Mouse (Mus musculus) hindbrain, embryonic 14.5 days (tissue): ENCODE data around the gene Notch2. TPM values are rescaled to one million over a fixed set of nuclear protein-coding genes. Genes with fewer than 3 reads are reported as not detected.

Source experiments
- ATAC-seq: fragments of 200-750 bp; cut with Nextera tagmentation; 2 replicates; pipeline ENCODE4 v1.8.0; 2017; ENCODE audit warnings: moderate number of reproducible peaks, mild to moderate bottlenecking, moderate TSS enrichment, moderate library complexity; ENCODE audit not compliant: low FRiP score
- DNase-seq: peaks from one replicate; pipeline ENCODE4 v3.0.0-alpha.2; 2015; ENCODE audit warnings: low spot score
- H3K27ac ChIP-seq: fragments of 300-500 bp; sonication (generic); 2 replicates; pipeline ENCODE4 v1.5.1; 2014; ENCODE audit warnings: mild to moderate bottlenecking, moderate library complexity
- H3K27me3 ChIP-seq: fragments of 300-500 bp; sonication (generic); 2 replicates; pipeline ENCODE4 v1.6.1; 2014; ENCODE audit warnings: mild to moderate bottlenecking, low read length, mixed read lengths; ENCODE audit not compliant: control insufficient read depth, insufficient read depth
- H3K36me3 ChIP-seq: fragments of 300-500 bp; sonication (generic); replicated peaks from 2 replicates; pipeline ENCODE4 v1.6.1; 2014; ENCODE audit not compliant: control insufficient read depth, insufficient read depth
- H3K4me1 ChIP-seq: fragments of 300-500 bp; sonication (generic); replicated peaks from 2 replicates; pipeline ENCODE4 v1.6.1; 2014; ENCODE audit warnings: antibody characterized with exemption, low read length, mixed read lengths; ENCODE audit not compliant: control insufficient read depth, insufficient read depth
- H3K4me2 ChIP-seq: fragments of 300-500 bp; sonication (generic); replicated peaks from 2 replicates; pipeline ENCODE4 v1.6.1; 2014; ENCODE audit warnings: mild to moderate bottlenecking, moderate library complexity
- H3K4me3 ChIP-seq: fragments of 300-500 bp; sonication (generic); replicated peaks from 2 replicates; pipeline ENCODE4 v1.5.1; 2014; ENCODE audit warnings: mild to moderate bottlenecking, low read length
- H3K9ac ChIP-seq: fragments of 300-500 bp; sonication (generic); 2 replicates; pipeline ENCODE4 v1.6.1; 2014
- H3K9me3 ChIP-seq: fragments of 300-500 bp; sonication (generic); 2 replicates; pipeline ENCODE4 v1.6.1; 2016; ENCODE audit warnings: low read length; ENCODE audit not compliant: control insufficient read depth
- WGBS: fragments of 180-500 bp; shearing (Covaris S2); extraction: QIAGEN DNeasy Blood & Tissue Kit; methylation state at CpG from one replicate; pipeline ENCODE4 v1.1.7; 2014; 5-methylcytosine and 5-hydroxymethylcytosine counted together
- polyA plus RNA-seq: library from polyadenylated mRNA; unstranded; fragments of >200 nt; fragmentation: Nextera tagmentation; extraction: Ambion mirVana; gene quantifications from 2 replicates; pipeline ENCODE4 v1.2.1, GENCODE M21; 2014

The Notch2 gene
- polyA plus RNA-seq, 1 experiment from 2014 or later: 15.2 TPM

DNA sequence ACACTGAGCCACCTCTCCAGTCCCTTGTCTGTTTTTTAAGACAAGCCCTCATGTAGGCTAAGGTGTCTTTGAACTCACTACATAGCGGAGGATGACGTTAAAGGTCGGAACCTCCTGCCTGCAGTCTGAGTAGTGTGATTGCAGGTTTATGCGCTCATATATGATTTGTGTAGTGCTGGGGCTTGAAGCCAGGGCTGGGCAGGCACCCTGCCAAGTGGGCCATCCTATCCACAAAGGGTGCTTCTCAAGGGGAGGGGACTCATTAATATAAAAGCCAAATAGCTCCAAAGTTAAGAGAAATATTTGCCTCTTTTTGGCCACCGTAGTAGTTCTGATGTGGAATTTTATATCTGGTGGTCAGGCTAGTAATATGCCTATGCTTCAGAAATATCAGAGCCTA lies 22.8 kb upstream of the Notch2 start:
- H3K4me1 ChIP-seq: no peaks in the 10 kb centered on the region
- no peak overlapping the region for H3K9ac ChIP-seq
- DNase-seq: no peak
- 97% methylated on average over 5 of the region's 5 CpGs for WGBS
- H3K4me3 ChIP-seq: no peak overlapping the region
- H3K4me2 ChIP-seq: no peak overlapping the region
- no peak overlapping the region for H3K27ac ChIP-seq
- H3K27me3 ChIP-seq: no peaks in the 10 kb centered on the region
- no peaks in the 10 kb centered on the region for H3K36me3 ChIP-seq
- ATAC-seq: no peak
- H3K9me3 ChIP-seq: no peaks in the 10 kb centered on the region

DNA sequence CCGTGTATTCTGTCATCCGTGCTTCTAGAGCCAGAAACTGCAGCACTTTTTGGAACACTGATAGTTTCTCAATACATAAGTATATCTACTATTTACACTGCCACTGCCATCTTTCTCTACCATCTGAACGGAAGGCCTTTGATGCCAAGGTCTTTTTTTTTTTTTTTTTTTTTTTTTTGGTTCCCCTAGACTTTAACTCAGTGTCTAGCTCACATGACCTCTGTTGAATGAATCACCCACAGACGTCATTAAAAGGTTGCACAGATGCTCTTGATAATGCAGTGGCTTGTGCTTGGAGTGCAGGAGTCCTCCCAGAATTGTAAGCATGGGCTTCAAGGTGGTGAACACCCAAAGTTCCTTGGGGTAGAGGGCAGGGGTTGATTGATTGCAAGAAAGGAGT lies 21.0 kb upstream of the Notch2 start:
- H3K36me3 ChIP-seq: no peaks in the 10 kb centered on the region
- WGBS: 77% methylated on average over 4 of the region's 4 CpGs
- H3K27ac ChIP-seq: no peak overlapping the region
- no peaks in the 10 kb centered on the region for H3K27me3 ChIP-seq
- H3K4me2 ChIP-seq: no peak overlapping the region
- no peaks in the 10 kb centered on the region for H3K9me3 ChIP-seq
- DNase-seq: no peak
- no peaks in the 10 kb centered on the region for H3K4me1 ChIP-seq
- no peak overlapping the region for H3K9ac ChIP-seq
- no peak for ATAC-seq
- H3K4me3 ChIP-seq: no peak overlapping the region

DNA sequence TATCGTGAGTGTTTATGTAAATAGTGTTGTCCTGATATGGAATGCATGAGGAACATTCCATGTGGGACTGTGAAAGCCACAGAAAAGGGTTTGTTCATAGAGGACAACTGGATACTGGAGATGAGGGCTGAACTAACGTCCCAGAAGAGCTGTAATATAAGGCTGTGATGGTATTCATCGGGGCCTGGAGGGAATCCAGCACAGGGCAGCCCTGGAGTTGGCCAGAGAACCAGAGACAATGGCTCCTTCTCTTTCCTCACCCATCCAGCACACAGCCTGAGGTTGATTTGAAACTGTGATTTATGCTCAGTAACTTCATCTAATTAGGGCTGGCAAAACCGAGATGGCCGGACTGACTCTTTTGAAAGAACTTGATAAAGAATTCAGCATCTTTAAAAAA lies 20.1 kb upstream of the Notch2 start:
- no peaks in the 10 kb centered on the region for H3K9me3 ChIP-seq
- H3K9ac ChIP-seq: no peak overlapping the region
- ATAC-seq: no peak
- H3K36me3 ChIP-seq: no peaks in the 10 kb centered on the region
- H3K4me2 ChIP-seq: no peak overlapping the region
- no peak overlapping the region for H3K27ac ChIP-seq
- no peak overlapping the region for H3K4me3 ChIP-seq
- no peaks in the 10 kb centered on the region for H3K27me3 ChIP-seq
- 69% methylated on average over 5 of the region's 5 CpGs for WGBS
- H3K4me1 ChIP-seq: no peaks in the 10 kb centered on the region
- DNase-seq: no peak

DNA sequence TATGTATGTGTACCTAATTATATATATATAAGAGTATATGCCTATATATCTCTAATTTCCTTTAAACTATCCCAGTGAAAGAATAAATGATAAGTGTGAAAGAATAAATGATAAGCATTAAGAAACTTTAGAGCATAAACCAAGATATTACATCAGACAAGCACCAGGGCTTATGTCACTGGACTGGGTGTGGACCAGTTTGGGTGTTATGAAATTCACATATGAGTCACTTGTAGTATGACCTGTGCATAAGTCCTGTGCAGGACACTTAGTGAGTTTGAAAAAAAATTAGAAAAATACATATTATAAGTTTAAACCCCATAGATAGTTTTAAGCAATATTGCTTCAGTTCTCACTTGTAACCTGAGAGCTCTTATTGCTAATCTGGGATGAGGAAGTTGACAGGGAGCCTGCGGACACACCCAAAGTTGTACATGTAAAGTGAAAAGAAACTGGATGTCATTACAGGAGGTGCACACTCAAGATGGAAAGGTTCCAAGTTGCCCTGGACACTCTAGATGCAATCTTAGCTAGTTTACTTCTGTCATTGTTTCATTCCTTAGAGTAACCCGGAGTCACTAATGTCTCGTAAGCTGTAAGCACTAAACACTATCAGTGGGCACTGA lies 19.3 kb upstream of the Notch2 start:
- ATAC-seq (no peak), DNase-seq (no peak)
- Histone ChIP-seq H3K27ac (no peak overlapping the region), H3K9ac (no peak overlapping the region), H3K4me2 (no peak overlapping the region), H3K9me3 (no peaks in the 10 kb centered on the region), H3K36me3 (no peaks in the 10 kb centered on the region), H3K27me3 (no peaks in the 10 kb centered on the region), H3K4me3 (no peak overlapping the region), H3K4me1 (no peaks in the 10 kb centered on the region)
- 90% methylated on average over 3 of the region's 3 CpGs for WGBS

DNA sequence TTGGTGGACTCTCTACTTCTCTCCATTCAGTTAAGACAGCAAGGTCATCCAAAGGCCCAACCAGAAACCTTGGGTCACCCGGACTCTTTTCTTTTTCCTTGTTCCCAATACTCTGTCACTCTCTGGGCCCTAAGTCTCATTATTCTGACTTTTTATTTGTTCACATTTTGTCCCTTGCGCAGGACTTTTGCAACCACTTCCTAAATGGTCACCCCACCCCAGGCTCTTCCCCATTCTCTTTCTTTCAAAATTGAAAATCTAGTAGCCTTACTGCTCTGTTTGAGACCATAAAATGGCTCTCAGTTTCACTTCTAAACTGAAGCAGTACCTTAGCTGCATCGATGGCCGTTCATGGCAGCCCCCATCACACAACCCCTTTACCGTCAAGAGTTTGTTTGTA lies 18.5 kb upstream of the Notch2 start:
- H3K27ac ChIP-seq: no peak overlapping the region
- no peak overlapping the region for H3K4me3 ChIP-seq
- DNase-seq (no peak), ATAC-seq (no peak)
- no peak overlapping the region for H3K4me2 ChIP-seq
- no peaks in the 10 kb centered on the region for H3K27me3 ChIP-seq
- no peaks in the 10 kb centered on the region for H3K4me1 ChIP-seq
- H3K36me3 ChIP-seq: no peaks in the 10 kb centered on the region
- WGBS: 91% methylated on average over 5 of the region's 5 CpGs
- H3K9me3 ChIP-seq: no peaks in the 10 kb centered on the region
- H3K9ac ChIP-seq: no peak overlapping the region

DNA sequence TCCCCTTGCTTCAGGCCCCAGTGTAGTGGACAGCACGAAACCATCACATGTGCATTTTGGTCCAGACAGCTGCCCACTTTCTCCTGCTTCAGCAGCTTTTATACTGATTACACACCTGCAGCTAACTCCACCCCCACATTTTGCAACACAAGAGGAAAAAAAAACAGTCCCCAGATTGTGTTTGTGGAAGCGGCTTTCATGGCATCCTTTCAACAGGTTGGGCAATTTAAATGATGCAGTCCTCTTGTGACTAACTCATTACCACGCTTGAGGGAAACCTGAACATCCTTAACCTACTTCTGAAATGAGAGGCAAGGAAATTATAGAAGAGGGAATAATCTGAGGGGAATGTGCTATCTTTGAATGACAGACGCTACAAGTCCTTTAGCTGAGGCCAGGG lies 15.0 kb upstream of the Notch2 start:
- Histone ChIP-seq H3K27ac (no peak overlapping the region), H3K4me3 (no peak overlapping the region), H3K27me3 (no peaks in the 10 kb centered on the region), H3K9me3 (no peaks in the 10 kb centered on the region), H3K4me1 (no peaks in the 10 kb centered on the region), H3K36me3 (no peaks in the 10 kb centered on the region), H3K4me2 (no peak overlapping the region), H3K9ac (no peak overlapping the region)
- WGBS: 75% methylated on average over 4 of the region's 4 CpGs
- ATAC-seq: no peak
- DNase-seq: no peak

DNA sequence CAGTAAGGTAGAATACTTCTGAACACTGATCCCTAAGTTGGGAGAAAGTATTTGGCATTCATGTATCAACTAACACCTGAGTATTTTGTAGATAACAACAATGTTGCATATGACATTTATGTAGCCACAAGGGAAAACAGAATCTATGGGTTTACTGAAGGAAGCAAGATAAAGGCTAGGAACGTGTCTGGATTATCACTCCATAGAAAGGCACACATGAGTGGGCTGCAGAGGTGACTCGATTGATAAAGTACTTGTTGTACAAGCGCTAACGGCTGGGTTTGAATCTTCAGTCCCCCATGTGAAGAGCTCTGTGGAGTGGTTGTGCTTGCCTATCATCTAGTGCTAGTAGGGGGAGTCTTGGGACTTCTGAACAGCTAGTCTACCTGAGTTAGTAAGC lies 9.8 kb upstream of the Notch2 start:
- Histone ChIP-seq H3K9ac (no peak overlapping the region), H3K36me3 (no peaks in the 10 kb centered on the region), H3K27ac (no peak overlapping the region), H3K4me3 (no peak overlapping the region), H3K9me3 (no peaks in the 10 kb centered on the region), H3K4me2 (no peak overlapping the region), H3K4me1 (no peaks in the 10 kb centered on the region), H3K27me3 (no peaks in the 10 kb centered on the region)
- ATAC-seq (no peak), DNase-seq (no peak)
- 90% methylated on average over 4 of the region's 4 CpGs for WGBS

DNA sequence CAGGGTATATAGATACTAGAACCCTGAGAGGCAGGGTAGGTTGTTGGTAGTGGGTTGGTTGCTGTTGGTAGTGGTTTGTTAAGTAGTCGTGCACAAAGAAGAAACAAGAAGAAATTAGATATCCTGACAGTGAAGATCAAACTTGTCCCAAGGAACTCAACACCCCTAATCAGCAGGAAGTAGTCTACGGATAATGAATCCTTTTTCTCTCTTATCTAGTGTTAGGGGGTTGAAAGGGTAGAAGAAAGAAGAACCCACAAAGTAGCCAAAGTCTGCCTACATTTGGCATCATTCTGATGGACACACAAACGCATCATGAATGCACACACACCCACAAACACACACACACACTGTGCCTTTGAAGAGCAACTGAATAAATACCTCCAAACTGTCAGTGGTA lies 9.1 kb upstream of the Notch2 start:
- no peaks in the 10 kb centered on the region for H3K36me3 ChIP-seq
- H3K27ac ChIP-seq: no peak overlapping the region
- H3K4me2 ChIP-seq: no peak overlapping the region
- no peaks in the 10 kb centered on the region for H3K9me3 ChIP-seq
- 81% methylated on average over 3 of the region's 3 CpGs for WGBS
- ATAC-seq (no peak), DNase-seq (no peak)
- no peak overlapping the region for H3K4me3 ChIP-seq
- H3K4me1 ChIP-seq: no peaks in the 10 kb centered on the region
- no peaks in the 10 kb centered on the region for H3K27me3 ChIP-seq
- no peak overlapping the region for H3K9ac ChIP-seq

DNA sequence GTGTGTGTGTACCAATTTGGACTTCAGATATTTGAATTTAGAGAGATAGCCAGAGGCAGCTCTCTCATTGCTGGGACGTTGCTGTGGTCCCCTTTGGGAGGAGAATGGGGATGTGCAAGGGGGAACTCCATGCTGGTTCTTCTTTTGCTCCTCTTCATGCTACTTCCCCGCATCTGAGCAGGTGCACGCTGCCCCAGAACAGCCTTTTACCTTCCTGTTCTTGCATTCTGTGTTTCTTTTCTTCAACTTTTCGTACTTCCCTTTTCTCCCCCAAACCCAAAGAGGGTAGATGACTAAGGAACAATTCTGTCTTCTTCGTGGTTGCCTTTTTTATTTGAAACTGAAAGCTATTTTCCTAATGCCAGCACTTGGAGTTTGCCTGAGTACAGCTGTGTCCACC lies 8.0 kb upstream of the Notch2 start:
- no peak for DNase-seq
- no peaks in the 10 kb centered on the region for H3K27me3 ChIP-seq
- no peak overlapping the region for H3K27ac ChIP-seq
- H3K4me3 ChIP-seq: no peak overlapping the region
- 67% methylated on average over 5 of the region's 5 CpGs for WGBS
- no peak overlapping the region for H3K9ac ChIP-seq
- H3K4me1 ChIP-seq: no peaks in the 10 kb centered on the region
- no peak for ATAC-seq
- no peak overlapping the region for H3K4me2 ChIP-seq
- H3K36me3 ChIP-seq: no peaks in the 10 kb centered on the region
- no peaks in the 10 kb centered on the region for H3K9me3 ChIP-seq

DNA sequence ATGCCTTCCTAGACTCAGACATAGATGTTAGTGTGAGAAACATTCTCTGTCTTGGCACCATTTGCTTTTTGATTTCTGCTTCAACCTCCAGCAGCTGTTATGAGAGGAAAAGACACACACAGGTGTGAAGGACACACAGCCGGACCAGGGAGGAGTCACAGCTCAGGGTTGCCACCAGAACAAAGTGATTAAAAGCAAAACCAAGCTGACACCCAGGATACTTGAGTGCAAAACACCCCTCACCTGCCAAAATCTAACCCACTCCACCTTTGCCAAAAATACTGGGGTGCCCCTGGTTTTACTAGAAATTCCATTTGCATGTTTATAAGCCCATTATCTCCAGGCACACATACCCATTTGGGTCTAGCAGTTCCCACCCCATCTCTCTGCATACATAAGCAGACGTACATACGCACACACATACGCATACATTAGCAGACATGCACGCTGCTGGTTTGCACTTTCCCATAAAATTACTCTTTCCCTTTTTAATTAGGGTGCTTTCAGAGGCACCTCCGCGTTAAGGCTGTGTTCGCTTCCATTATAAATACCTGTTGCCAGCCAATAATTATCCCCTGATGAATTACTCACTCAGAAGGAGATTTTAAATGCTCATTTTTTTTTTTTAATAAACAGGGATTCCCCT lies 7.2 kb upstream of the Notch2 start:
- Histone ChIP-seq H3K27ac (no peak overlapping the region), H3K4me1 (no peaks in the 10 kb centered on the region), H3K36me3 (no peaks in the 10 kb centered on the region), H3K9ac (no peak overlapping the region), H3K9me3 (no peaks in the 10 kb centered on the region), H3K27me3 (no peaks in the 10 kb centered on the region), H3K4me2 (no peak overlapping the region), H3K4me3 (no peak overlapping the region)
- WGBS: 52% methylated on average over 8 of the region's 8 CpGs
- ATAC-seq (no peak), DNase-seq (no peak)
